Mouse (Mus musculus) stomach, embryonic 14.5 days (tissue): ENCODE measurements at regions not wholly inside any gene's neighbourhood (a gene's known extent, or its start where the extent isn't known, plus 50 kb on each side); places are given as distances from the start of the nearest gene placed in this dataset.

Experiments
- ATAC-seq: fragments of 200-750 bp; cut with Nextera tagmentation; 2 replicates; pipeline ENCODE4 v1.8.0; 2017; ENCODE audit warnings: low read depth, moderate TSS enrichment; ENCODE audit not compliant: insufficient number of reproducible peaks, insufficient read depth, low FRiP score
- H3K27ac ChIP-seq: fragments of 300-500 bp; sonication (generic); 2 replicates; pipeline ENCODE4 v1.5.1; 2014; ENCODE audit warnings: mild to moderate bottlenecking, low read length, moderate library complexity, mixed read lengths
- H3K27me3 ChIP-seq: fragments of 300-500 bp; sonication (generic); 2 replicates; pipeline ENCODE4 v1.6.1; 2014; ENCODE audit warnings: low read length, control low read depth, mixed read lengths; ENCODE audit not compliant: control insufficient read depth, insufficient read depth
- H3K36me3 ChIP-seq: fragments of 300-500 bp; sonication (generic); 2 replicates; pipeline ENCODE4 v1.6.1; 2014; ENCODE audit warnings: mild to moderate bottlenecking, control low read depth, low read length, moderate library complexity, mixed read lengths; ENCODE audit not compliant: control insufficient read depth, insufficient read depth
- H3K4me1 ChIP-seq: fragments of 300-500 bp; sonication (generic); 2 replicates; pipeline ENCODE4 v1.6.1; 2014; ENCODE audit warnings: low read length, control low read depth, mixed read lengths; ENCODE audit not compliant: control insufficient read depth, insufficient read depth
- H3K4me2 ChIP-seq: fragments of 300-500 bp; sonication (generic); replicated peaks from 2 replicates; pipeline ENCODE4 v1.6.1; 2014; ENCODE audit warnings: low read depth, low read length, control low read depth
- H3K4me3 ChIP-seq: fragments of 300-500 bp; sonication (generic); 2 replicates; pipeline ENCODE4 v1.5.1; 2014; ENCODE audit warnings: low read depth, low read length, control low read depth
- H3K9ac ChIP-seq: fragments of 300-500 bp; sonication (generic); replicated peaks from 2 replicates; pipeline ENCODE4 v1.6.1; 2014; ENCODE audit warnings: low read depth, mild to moderate bottlenecking, control low read depth, low read length, moderate library complexity, mixed read lengths
- H3K9me3 ChIP-seq: fragments of 300-500 bp; sonication (generic); 2 replicates; pipeline ENCODE4 v1.6.1; 2016; ENCODE audit warnings: low read depth, low read length, control low read depth; ENCODE audit not compliant: control insufficient read depth
- WGBS: fragments of 180-500 bp; shearing (Covaris S2); extraction: QIAGEN DNeasy Blood & Tissue Kit; methylation state at CpG from one replicate; pipeline ENCODE4 v1.1.7; 2014; 5-methylcytosine and 5-hydroxymethylcytosine counted together

DNA sequence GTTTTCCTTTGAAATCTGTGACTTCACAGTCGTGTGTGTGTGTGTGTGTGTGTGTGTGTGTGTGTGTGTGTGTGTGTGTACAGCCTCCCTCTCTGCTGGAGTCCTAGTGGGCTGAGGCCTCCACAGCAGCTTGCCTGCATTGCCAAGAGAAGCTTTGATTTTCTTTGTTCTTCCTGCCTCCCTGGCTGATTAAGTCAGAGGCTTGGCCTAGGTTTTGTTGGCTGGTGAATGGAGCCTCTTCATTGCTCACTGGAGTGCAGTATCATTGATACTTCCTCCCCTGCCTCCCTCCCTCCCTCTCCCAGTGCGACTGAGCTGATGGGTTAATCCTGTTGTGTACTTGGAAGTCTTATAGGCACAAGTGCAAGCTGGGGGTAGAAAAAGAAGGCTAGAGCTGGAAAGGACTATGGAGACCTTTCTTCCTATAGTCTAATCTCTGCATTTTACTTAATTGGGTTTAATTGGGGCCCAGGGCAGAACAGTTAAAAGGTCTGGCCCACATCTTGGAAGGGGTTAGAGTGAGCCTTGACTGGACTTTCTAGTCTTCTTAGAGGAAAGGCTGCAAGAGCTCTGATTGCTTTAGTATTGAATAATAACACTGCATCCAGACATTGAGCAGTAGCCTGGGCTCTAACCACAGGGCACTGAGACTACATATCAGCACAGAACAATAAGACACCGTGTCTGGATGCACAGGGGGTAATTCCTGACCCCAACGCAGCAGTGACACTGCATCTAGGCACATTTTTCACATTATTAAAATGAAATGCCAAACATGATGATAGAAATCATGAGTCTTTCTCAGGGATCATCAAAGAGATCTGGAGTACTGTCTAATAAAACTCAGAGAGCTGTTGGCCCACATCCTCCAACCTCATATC, 62.9 kb upstream of the Nepro start:
- no peak overlapping the region for H3K4me2 ChIP-seq
- H3K9me3 ChIP-seq: no peaks in the 10 kb centered on the region
- no peak for ATAC-seq
- H3K27ac ChIP-seq: no peak overlapping the region
- H3K9ac ChIP-seq: no peak overlapping the region
- H3K4me1 ChIP-seq: peaks cover 4% of the 10 kb centered on the region
- 57% methylated on average over 4 of the region's 4 CpGs for WGBS
- H3K27me3 ChIP-seq: no peaks in the 10 kb centered on the region
- no peak overlapping the region for H3K4me3 ChIP-seq
- no peaks in the 10 kb centered on the region for H3K36me3 ChIP-seq

GRCm38 (mm10) chr16:44658306-44658705, 65.8 kb upstream of the Nepro start:
- Histone ChIP-seq H3K9me3 (no peaks in the 10 kb centered on the region), H3K4me3 (no peak overlapping the region), H3K36me3 (no peaks in the 10 kb centered on the region), H3K4me2 (no peak overlapping the region), H3K9ac (no peak overlapping the region), H3K27ac (no peak overlapping the region), H3K27me3 (no peaks in the 10 kb centered on the region), H3K4me1 (no peaks in the 10 kb centered on the region)
- 66% methylated on average over 8 of the region's 8 CpGs for WGBS
- no peak for ATAC-seq

DNA sequence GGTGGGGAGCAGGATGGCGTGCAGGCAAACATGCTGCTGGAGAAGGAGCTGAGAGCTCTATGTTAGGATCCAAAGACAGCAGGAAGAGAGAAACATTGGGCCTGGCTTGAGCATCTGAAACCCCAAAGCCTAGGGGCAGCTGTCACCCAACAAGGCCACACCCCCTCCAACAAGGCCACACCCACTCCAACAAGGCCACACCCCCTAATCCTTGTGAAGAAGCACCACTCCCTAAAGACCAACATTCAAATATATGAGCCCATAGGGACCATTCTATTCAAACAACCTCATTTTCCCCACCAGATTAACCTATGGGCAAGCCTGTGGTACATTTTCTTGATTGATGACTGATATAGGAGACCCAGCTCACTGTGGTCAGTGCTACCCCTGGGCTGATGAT, 67.9 kb upstream of the Nepro start:
- no peaks in the 10 kb centered on the region for H3K4me1 ChIP-seq
- no peaks in the 10 kb centered on the region for H3K9me3 ChIP-seq
- no peak for ATAC-seq
- no peak overlapping the region for H3K4me3 ChIP-seq
- no peaks in the 10 kb centered on the region for H3K36me3 ChIP-seq
- no peak overlapping the region for H3K4me2 ChIP-seq
- no peak overlapping the region for H3K27ac ChIP-seq
- H3K9ac ChIP-seq: no peak overlapping the region
- no peaks in the 10 kb centered on the region for H3K27me3 ChIP-seq
- 80% methylated on average over 1 of the region's 1 CpGs for WGBS

DNA sequence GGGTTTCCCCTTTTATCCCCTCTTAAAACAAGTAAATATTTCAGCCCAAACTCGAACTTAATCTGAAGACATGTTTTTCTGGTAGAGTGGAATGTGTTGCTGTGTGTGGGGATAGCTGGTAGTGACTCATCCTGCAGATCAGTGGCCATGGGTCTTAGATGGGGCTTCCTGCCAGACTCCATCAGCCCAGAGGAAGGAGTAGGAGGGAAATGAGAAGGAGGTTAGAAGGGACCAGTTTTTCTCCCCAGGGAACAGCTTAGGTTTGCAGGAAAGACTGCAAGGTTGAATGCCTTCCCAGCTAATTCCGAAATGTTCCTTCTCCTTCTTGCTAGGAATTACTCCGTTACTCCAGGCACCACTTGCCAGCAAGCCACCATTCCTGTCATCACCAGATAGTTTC, 68.8 kb upstream of the Nepro start:
- Histone ChIP-seq H3K36me3 (no peaks in the 10 kb centered on the region), H3K4me1 (no peaks in the 10 kb centered on the region), H3K27ac (no peak overlapping the region), H3K27me3 (no peaks in the 10 kb centered on the region), H3K4me3 (no peak overlapping the region), H3K4me2 (no peak overlapping the region), H3K9me3 (no peaks in the 10 kb centered on the region), H3K9ac (no peak overlapping the region)
- 71% methylated on average over 3 of the region's 3 CpGs for WGBS
- no peak for ATAC-seq

GRCm38 (mm10) chr16:44648547-44649223, 75.4 kb upstream of the Nepro start:
- peak overlapping the region; percentile 48; the same call in 1 of the 2 replicates for H3K27ac ChIP-seq

GRCm38 (mm10) chr16:44643992-44644391, 80.1 kb upstream of the Nepro start:
- Histone ChIP-seq H3K27ac (no peak overlapping the region), H3K4me3 (no peak overlapping the region), H3K9me3 (no peaks in the 10 kb centered on the region), H3K9ac (no peak overlapping the region), H3K4me2 (no peak overlapping the region), H3K27me3 (no peaks in the 10 kb centered on the region), H3K36me3 (no peaks in the 10 kb centered on the region), H3K4me1 (peaks cover 5% of the 10 kb centered on the region)
- 6% methylated on average over 4 of the region's 4 CpGs for WGBS
- peak; percentile 23; the same call in 1 of the 2 replicates for ATAC-seq

More at GRCm38 (mm10) chr16:44648547-44649223, 75.4 kb upstream of the Nepro start:
- Histone ChIP-seq H3K4me2 (no peak overlapping the region), H3K4me1 (peaks cover 7% of the 10 kb centered on the region), H3K9me3 (no peaks in the 10 kb centered on the region), H3K4me3 (no peak overlapping the region), H3K36me3 (no peaks in the 10 kb centered on the region), H3K9ac (no peak overlapping the region), H3K27me3 (no peaks in the 10 kb centered on the region)
- ATAC-seq: no peak
- 27% methylated on average over 2 of the region's 2 CpGs for WGBS

GRCm38 (mm10) chr16:44637100-44637499, 78.4 kb upstream of the Boc start:
- ATAC-seq: no peak
- Histone ChIP-seq H3K36me3 (no peaks in the 10 kb centered on the region), H3K4me2 (no peak overlapping the region), H3K4me3 (no peak overlapping the region), H3K9me3 (no peaks in the 10 kb centered on the region), H3K27ac (no peak overlapping the region), H3K27me3 (no peaks in the 10 kb centered on the region), H3K9ac (no peak overlapping the region), H3K4me1 (peaks cover 3% of the 10 kb centered on the region; the same call in 1 of the 2 replicates)
- 90% methylated on average over 3 of the region's 3 CpGs for WGBS

DNA sequence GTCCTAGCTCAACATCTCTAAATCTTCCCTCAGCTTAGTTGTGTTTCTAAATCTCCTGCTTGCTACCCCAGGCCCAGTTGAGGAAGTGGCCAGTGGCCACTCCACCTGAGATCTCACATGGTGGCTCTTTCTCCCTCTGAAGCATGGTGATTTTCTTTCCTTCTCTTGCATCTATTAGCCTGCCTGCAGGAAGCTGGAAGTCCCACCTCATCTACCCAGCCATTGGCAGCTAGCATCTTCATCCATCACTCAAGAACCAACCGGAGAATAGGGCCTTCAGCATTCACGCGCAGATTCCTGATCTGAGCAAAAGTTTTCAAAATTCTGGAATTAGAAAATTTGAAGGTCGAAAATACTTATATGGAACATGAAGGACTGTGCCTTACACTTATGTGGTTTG, 75.8 kb upstream of the Boc start:
- H3K9me3 ChIP-seq: no peaks in the 10 kb centered on the region
- 95% methylated on average over 4 of the region's 4 CpGs for WGBS
- H3K4me3 ChIP-seq: no peak overlapping the region
- H3K4me1 ChIP-seq: peaks cover 17% of the 10 kb centered on the region
- no peaks in the 10 kb centered on the region for H3K27me3 ChIP-seq
- H3K36me3 ChIP-seq: no peaks in the 10 kb centered on the region
- no peak for ATAC-seq
- H3K27ac ChIP-seq: peak overlapping the region; percentile 36; the same call in 1 of the 2 replicates
- H3K4me2 ChIP-seq: no peak overlapping the region
- H3K9ac ChIP-seq: no peak overlapping the region
